Mouse (Mus musculus) right cerebral cortex, postnatal 4 days (tissue): ENCODE measurements around the gene Krtap9-3.

Source experiments
- DNase-seq: peaks from one replicate; pipeline ENCODE4 v3.0.0-alpha.2; 2022

Krtap9-3 gene

GRCm38 (mm10) chr11:99562580-99562979 is 35.3 kb downstream of the Krtap9-3 start:
- DNase-seq, result no peak

GRCm38 (mm10) chr11:99559366-99559765 is 38.5 kb downstream of the Krtap9-3 start, which contains the start of gene Gm11939:
Gm11939 (minus strand) TSS chr11:99559466.
- DNase-seq, result no peak

GRCm38 (mm10) chr11:99557976-99558745 is 39.7 kb downstream of the Krtap9-3 start:
- no peak for DNase-seq

- no peak for DNase-seq
These were observed 41.2 kb downstream of the Krtap9-3 start, which contains the start of gene Krtap3-2 for GRCm38 (mm10) chr11:99556753-99557152. Krtap3-2 (minus strand) TSS chr11:99556853.

- DNase-seq, result no peak
These were observed 41.7 kb downstream of the Krtap9-3 start for GRCm38 (mm10) chr11:99556195-99556594.

- no peak for DNase-seq
These were observed 47.1 kb downstream of the Krtap9-3 start, which contains the start of gene Krtap3-3 for GRCm38 (mm10) chr11:99550765-99551164. Krtap3-3 (minus strand) TSS chr11:99550865.

- no peak for DNase-seq
These were observed 50.0 kb downstream of the Krtap9-3 start for GRCm38 (mm10) chr11:99547892-99548291.
